Mouse (Mus musculus) hematopoietic stem cell, adult 5-6 weeks (primary cell): Measurements from ENCODE around the gene Asb4. TPM values are rescaled to one million over a fixed set of nuclear protein-coding genes. Genes with fewer than 3 reads are reported as not detected.

Source experiments
- ATAC-seq, 2 experiments: fragments of 125-278 bp in 1 of 2; replicated peaks in 1 of 2; 2 replicates each; pipeline ENCODE4 v1.8.0; 2016 to 2017; ENCODE audit warnings: inconsistent platforms in 2 of 2, mild to moderate bottlenecking in 2 of 2, moderate number of reproducible peaks in 2 of 2, low read depth in 1 of 2, moderate TSS enrichment in 1 of 2; ENCODE audit not compliant: low FRiP score in 2 of 2, poor library complexity in 2 of 2, severe bottlenecking in 2 of 2, insufficient read depth in 1 of 2, low TSS enrichment in 1 of 2
- total RNA-seq: library from RNA; stranded (forward); fragments of 172-1452, 232-1000 nt; gene quantifications from 2 replicates; pipeline ENCODE4 v1.2.3, GENCODE M21; 2017

Gene Asb4
- total RNA-seq, 1 experiment from 2014 or later, result 3.5 TPM

GRCm38 (mm10) chr6:5385161-5385640, 2.0 kb downstream of the Asb4 start:
- no peak for ATAC-seq

GRCm38 (mm10) chr6:5386486-5386885, 3.3 kb downstream of the Asb4 start:
- ATAC-seq, result no peak

- ATAC-seq, result no peak
Measured at GRCm38 (mm10) chr6:5387396-5387795, 4.2 kb downstream of the Asb4 start.

- peak in 1 of 2 experiments; percentile 78; a peak in 3 of 4 replicates for ATAC-seq
Measured at GRCm38 (mm10) chr6:5390298-5390697, 7.1 kb downstream of the Asb4 start.

- ATAC-seq, result no peak
Measured at GRCm38 (mm10) chr6:5390952-5391351, 7.8 kb downstream of the Asb4 start.

- no peak for ATAC-seq
Measured at GRCm38 (mm10) chr6:5394971-5395370, 11.8 kb downstream of the Asb4 start.

- ATAC-seq, result no peak
Measured at GRCm38 (mm10) chr6:5396797-5397196, 13.6 kb downstream of the Asb4 start.

- ATAC-seq, result peak; percentile 99
Measured at GRCm38 (mm10) chr6:5401394-5401793, 18.2 kb downstream of the Asb4 start.

- ATAC-seq, result no peak
Measured at GRCm38 (mm10) chr6:5403095-5403815, 20.1 kb downstream of the Asb4 start.

- ATAC-seq, result no peak
Measured at GRCm38 (mm10) chr6:5404016-5404415, 20.8 kb downstream of the Asb4 start.

- no peak for ATAC-seq
Measured at GRCm38 (mm10) chr6:5408451-5409177, 25.4 kb downstream of the Asb4 start.

GRCm38 (mm10) chr6:5409676-5410075, 26.5 kb downstream of the Asb4 start:
- ATAC-seq, result no peak

GRCm38 (mm10) chr6:5410697-5411391, 27.7 kb downstream of the Asb4 start:
- ATAC-seq, result peak; percentile 84 to 86

- ATAC-seq, result peak; percentile 63 to 65
Measured at GRCm38 (mm10) chr6:5413282-5413681, 30.1 kb downstream of the Asb4 start.

- ATAC-seq, result no peak
Measured at GRCm38 (mm10) chr6:5421442-5421841, 38.3 kb downstream of the Asb4 start.

- no peak for ATAC-seq
Measured at GRCm38 (mm10) chr6:5422386-5422785, 39.2 kb downstream of the Asb4 start.

- no peak for ATAC-seq
Measured at GRCm38 (mm10) chr6:5423594-5423993, 40.4 kb downstream of the Asb4 start.

- no peak for ATAC-seq
Measured at GRCm38 (mm10) chr6:5427033-5427432, 43.8 kb downstream of the Asb4 start.
